Mouse (Mus musculus) forebrain, postnatal 0 days (tissue): ENCODE data around the gene Umad1. TPM values are rescaled to one million over a fixed set of nuclear protein-coding genes. Genes with fewer than 3 reads are reported as not detected.
"Not testable (repeated sequence)": the region's sequence is repeated elsewhere in the genome, so short reads cannot be mapped to it uniquely, and the experiment has no call there.

Experiments
- ATAC-seq: fragments of 200-750 bp; cut with Nextera tagmentation; 2 replicates; pipeline ENCODE4 v1.8.0; 2017; ENCODE audit warnings: mild to moderate bottlenecking, moderate library complexity
- DNase-seq: peaks from one replicate; pipeline ENCODE4 v3.0.0-alpha.2; 2015
- H3K27ac ChIP-seq: fragments of 300-500 bp; sonication (generic); 2 replicates; pipeline ENCODE4 v1.5.1; 2014; ENCODE audit warnings: low read depth, mild to moderate bottlenecking, antibody characterized with exemption, low read length, moderate library complexity, mixed read lengths
- H3K27me3 ChIP-seq: fragments of 300-500 bp; sonication (generic); 2 replicates; pipeline ENCODE4 v1.6.1; 2014; ENCODE audit warnings: mild to moderate bottlenecking, low read length, mixed read lengths; ENCODE audit not compliant: insufficient read depth
- H3K36me3 ChIP-seq: fragments of 300-500 bp; sonication (generic); 2 replicates; pipeline ENCODE4 v1.6.1; 2014; ENCODE audit warnings: mild to moderate bottlenecking, moderate library complexity; ENCODE audit not compliant: insufficient read depth
- H3K4me1 ChIP-seq: fragments of 300-500 bp; sonication (generic); 2 replicates; pipeline ENCODE4 v1.6.1; 2014; ENCODE audit warnings: antibody characterized with exemption; ENCODE audit not compliant: insufficient read depth
- H3K4me2 ChIP-seq: fragments of 300-500 bp; sonication (generic); 2 replicates; pipeline ENCODE4 v1.6.1; 2014; ENCODE audit warnings: low read depth, mild to moderate bottlenecking, moderate library complexity
- H3K4me3 ChIP-seq: fragments of 300-500 bp; sonication (generic); 2 replicates; pipeline ENCODE4 v1.5.1; 2014; ENCODE audit warnings: low read depth, low read length, mixed read lengths
- H3K9ac ChIP-seq: fragments of 300-500 bp; sonication (generic); 2 replicates; pipeline ENCODE4 v1.6.1; 2014; ENCODE audit warnings: mild to moderate bottlenecking
- H3K9me3 ChIP-seq: fragments of 300-500 bp; sonication (generic); 2 replicates; pipeline ENCODE4 v1.6.1; 2016; ENCODE audit warnings: low read length
- CTCF ChIP-seq: sonication (generic); IDR thresholded peaks from 2 replicates; pipeline ENCODE4 v1.5.1; 2016; ENCODE audit warnings: antibody characterized with exemption, control low read depth, low read depth
- WGBS: fragments of 180-500 bp; shearing (Covaris S2); extraction: QIAGEN DNeasy Blood & Tissue Kit; methylation state at CpG from one replicate; pipeline ENCODE4 v1.1.7; 2014; 5-methylcytosine and 5-hydroxymethylcytosine counted together
- polyA plus RNA-seq: library from polyadenylated mRNA; unstranded; fragments of >200 nt; fragmentation: Nextera tagmentation; extraction: Ambion mirVana; gene quantifications from 2 replicates; pipeline ENCODE4 v1.2.1, GENCODE M21; 2015
- total RNA-seq: library from RNA; depleted of rRNA; stranded (reverse); fragments of >200 nt; gene quantifications from 2 replicates; pipeline ENCODE4 v1.2.3, GENCODE M21; 2014

The Umad1 gene
- total and polyA plus RNA-seq, 2 experiments from 2014 or later, result 24.4 to 50.5 TPM

DNA sequence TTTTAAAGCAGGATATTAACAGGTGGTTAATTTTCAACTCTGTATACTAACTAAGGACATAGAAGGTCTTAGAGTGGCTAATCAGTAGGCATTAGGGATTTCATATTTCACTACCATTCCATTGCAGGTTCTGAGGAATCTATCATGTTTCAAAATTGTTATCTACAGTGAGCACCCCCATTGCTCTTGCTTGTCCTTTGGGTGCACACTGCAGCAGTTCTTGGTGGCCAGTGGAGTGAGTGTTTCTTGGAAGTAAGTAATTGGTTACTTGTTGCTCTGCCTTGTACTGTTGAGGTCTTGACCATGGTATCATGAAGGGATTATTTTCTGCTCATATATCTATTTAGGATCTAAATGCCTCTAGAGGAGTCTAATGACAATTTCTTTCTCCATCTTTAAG is 57.1 kb downstream of the Umad1 start:
- H3K27me3 ChIP-seq, result no peaks in the 10 kb centered on the region
- no peak overlapping the region for H3K9ac ChIP-seq
- TF ChIP-seq CTCF, result no peak
- H3K36me3 ChIP-seq, result no peaks in the 10 kb centered on the region
- no peaks in the 10 kb centered on the region for H3K4me1 ChIP-seq
- no peak overlapping the region for H3K4me3 ChIP-seq
- no peak overlapping the region for H3K4me2 ChIP-seq
- DNase-seq, result no peak
- no peak overlapping the region for H3K27ac ChIP-seq
- ATAC-seq, result no peak
- H3K9me3 ChIP-seq, result no peaks in the 10 kb centered on the region

DNA sequence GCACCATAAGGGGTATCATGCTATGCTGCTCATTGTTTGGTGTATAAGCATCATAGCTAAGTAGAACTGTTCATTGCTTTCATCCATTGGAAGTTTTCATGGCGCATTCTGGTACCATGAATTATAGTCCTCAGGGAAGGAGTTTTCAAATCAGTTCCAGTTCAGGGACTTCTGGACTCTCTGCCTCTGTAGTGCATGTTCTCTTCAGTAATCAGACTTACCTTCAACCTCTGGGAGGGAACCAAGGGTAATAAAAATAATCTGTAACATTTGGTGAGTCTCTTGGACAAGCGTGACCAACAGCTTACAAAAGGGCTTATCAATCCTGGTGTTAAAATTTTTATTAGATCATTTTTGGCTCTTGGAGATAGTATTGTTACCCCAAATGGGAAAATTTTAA is 60.5 kb downstream of the Umad1 start:
- H3K4me1 ChIP-seq, result no peaks in the 10 kb centered on the region
- ATAC-seq, result no peak
- no peak overlapping the region for H3K4me2 ChIP-seq
- 99% methylated on average over 2 of the region's 2 CpGs for WGBS
- DNase-seq, result no peak
- no peaks in the 10 kb centered on the region for H3K9me3 ChIP-seq
- no peak for TF ChIP-seq CTCF
- no peak overlapping the region for H3K9ac ChIP-seq
- no peaks in the 10 kb centered on the region for H3K27me3 ChIP-seq
- H3K4me3 ChIP-seq, result no peak overlapping the region
- H3K27ac ChIP-seq, result no peak overlapping the region
- H3K36me3 ChIP-seq, result no peaks in the 10 kb centered on the region

DNA sequence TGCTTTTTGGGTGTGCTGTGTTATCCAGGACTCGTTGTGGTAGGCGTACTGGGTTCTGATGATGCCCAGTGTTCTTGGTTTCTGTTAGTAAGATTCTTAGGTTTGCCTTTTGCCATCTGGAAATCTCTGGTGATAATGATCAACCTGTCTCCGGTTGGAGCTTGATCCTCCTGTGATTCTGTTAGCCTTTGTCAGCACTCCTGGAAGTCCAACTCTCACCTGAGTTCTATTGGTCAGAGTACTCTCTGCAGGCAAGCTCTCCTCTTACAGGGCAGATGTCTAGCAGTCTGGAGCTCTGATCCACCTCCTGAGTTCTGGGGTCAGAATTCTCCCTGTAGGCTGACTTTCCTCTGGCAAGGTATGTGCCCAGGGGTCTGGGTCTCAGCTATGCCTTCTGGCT is 72.4 kb downstream of the Umad1 start:
- not testable (repeated sequence) for DNase-seq, H3K4me3 ChIP-seq, H3K9ac ChIP-seq, ATAC-seq, H3K36me3 ChIP-seq, H3K27me3 ChIP-seq, H3K9me3 ChIP-seq, H3K4me2 ChIP-seq, H3K27ac ChIP-seq, H3K4me1 ChIP-seq
- 94% methylated on average over 3 of the region's 3 CpGs for WGBS

DNA sequence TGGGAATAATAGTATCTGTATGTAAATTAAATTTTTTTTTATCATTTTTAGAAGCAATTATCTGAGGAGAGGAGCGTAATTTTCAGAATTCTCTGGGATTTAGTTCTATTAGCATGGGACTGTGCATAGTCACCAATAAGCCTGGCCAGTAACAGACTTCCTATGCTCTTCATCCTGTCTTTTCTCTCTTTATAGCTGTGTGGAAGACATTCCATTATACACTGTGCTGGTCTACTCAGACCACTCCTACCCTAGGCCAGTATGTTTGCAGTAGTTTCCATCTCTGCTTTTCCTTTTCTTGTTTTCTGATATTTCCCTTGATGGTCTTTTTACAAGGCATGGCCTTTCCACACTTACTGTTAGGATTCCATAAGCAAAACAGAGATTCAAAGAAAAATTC is 74.3 kb downstream of the Umad1 start:
- ATAC-seq, result no peak
- no peaks in the 10 kb centered on the region for H3K4me1 ChIP-seq

DNA sequence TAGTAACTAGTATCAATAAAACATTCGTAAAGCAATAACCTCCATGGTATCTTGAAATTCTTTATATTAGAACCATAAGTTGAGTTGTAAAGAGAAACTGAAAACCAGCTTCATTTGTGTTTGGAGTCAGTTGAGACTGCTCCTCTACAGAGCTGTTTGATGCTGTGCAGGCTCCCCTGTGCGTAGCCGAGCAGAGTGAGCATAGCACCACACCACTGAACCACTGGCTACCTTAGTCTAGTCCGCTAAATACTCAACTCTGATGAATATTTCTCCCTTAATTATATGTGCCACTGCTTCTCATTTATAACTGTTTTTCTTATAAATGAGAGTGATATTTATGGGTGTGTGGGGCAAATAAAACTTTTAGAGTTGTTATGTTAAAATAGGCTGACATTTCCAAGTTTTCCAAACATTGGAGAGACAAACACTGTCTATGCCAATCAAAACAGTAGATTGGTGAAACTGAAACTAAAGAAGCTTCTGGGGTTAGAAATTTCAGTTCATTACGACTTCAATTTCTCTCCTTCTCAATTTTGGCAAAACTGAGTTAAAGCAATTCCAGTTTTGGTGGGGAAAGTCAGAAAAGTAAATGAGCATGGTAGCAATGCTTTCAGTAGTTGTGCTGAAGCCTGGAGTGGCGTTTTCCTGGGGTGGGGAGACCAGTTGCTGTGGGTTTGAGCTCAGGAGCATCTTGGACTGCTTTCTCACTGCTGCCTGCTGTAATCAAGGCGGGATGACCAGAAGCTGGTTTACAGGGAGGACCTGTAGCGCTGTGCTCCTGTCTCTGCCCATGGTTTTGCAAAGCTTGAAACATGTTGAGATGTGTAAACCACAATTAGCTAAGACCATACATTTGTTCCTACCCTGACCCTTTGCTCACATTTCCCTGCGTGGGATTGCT is 77.7 kb downstream of the Umad1 start:
- H3K27me3 ChIP-seq, result no peaks in the 10 kb centered on the region

More for the DNA sequence above, 74.3 kb downstream of the Umad1 start:
- no peak overlapping the region for H3K4me2 ChIP-seq
- no peaks in the 10 kb centered on the region for H3K36me3 ChIP-seq
- 100% methylated on average over 1 of the region's 1 CpGs for WGBS
- no peak overlapping the region for H3K27ac ChIP-seq
- no peaks in the 10 kb centered on the region for H3K9me3 ChIP-seq
- H3K9ac ChIP-seq, result no peak overlapping the region
- no peaks in the 10 kb centered on the region for H3K27me3 ChIP-seq
- DNase-seq, result no peak
- no peak for TF ChIP-seq CTCF
- no peak overlapping the region for H3K4me3 ChIP-seq

DNA sequence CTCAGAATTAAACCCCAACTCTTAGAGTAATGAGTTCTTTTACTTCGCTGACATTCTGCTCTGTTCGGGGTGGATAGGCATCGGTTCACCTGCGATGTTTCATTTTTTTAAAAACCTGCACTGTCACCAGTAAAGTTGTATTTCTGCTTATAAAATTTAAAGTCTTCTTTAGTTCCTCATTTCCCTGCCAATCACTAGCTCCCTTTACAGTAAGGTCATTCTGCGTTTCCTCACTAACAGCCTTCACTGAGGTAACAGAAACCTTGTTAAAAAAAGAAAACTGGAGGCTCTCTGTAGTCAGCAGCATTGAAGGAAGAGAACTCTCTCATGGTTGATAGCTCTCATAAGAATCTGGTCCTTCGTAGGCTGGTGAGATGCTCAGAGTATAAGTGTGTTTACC is 80.4 kb downstream of the Umad1 start:
- no peaks in the 10 kb centered on the region for H3K27me3 ChIP-seq
- H3K4me3 ChIP-seq, result no peak overlapping the region
- no peak overlapping the region for H3K9ac ChIP-seq
- no peaks in the 10 kb centered on the region for H3K4me1 ChIP-seq
- H3K27ac ChIP-seq, result no peak overlapping the region
- ATAC-seq (no peak), DNase-seq (no peak)
- 90% methylated on average over 6 of the region's 6 CpGs for WGBS
- no peaks in the 10 kb centered on the region for H3K36me3 ChIP-seq
- no peak for TF ChIP-seq CTCF
- no peaks in the 10 kb centered on the region for H3K9me3 ChIP-seq
- no peak overlapping the region for H3K4me2 ChIP-seq

More for the DNA sequence above, 77.7 kb downstream of the Umad1 start:
- no peak for ATAC-seq
- no peak overlapping the region for H3K4me3 ChIP-seq
- DNase-seq, result no peak
- no peak overlapping the region for H3K9ac ChIP-seq
- H3K4me2 ChIP-seq, result no peak overlapping the region
- no peak for TF ChIP-seq CTCF
- H3K36me3 ChIP-seq, result no peaks in the 10 kb centered on the region
- WGBS, result 85% methylated on average over 9 of the region's 9 CpGs
- no peaks in the 10 kb centered on the region for H3K9me3 ChIP-seq
- no peaks in the 10 kb centered on the region for H3K4me1 ChIP-seq
- no peak overlapping the region for H3K27ac ChIP-seq

DNA sequence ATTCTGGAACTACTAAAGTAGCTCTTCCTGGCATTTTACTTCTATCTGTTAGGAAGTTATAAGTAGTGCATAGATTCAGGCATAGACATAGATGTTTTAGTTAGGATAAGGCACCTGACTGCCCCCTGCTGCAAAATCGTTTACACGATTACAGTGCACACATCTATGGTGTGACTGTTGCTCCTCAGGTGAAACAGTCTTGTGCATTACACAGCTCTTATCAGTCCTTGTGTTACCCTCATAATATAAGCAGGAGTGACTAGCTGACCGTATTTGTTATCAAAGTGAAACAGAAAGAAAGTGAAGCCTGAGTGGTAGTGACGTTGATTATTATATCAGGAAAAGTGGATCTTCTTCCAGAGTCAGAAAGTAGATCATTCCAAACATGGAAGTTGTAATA is 84.2 kb downstream of the Umad1 start:
- no peaks in the 10 kb centered on the region for H3K27me3 ChIP-seq
- H3K4me3 ChIP-seq, result no peak overlapping the region
- H3K9ac ChIP-seq, result no peak overlapping the region
- no peaks in the 10 kb centered on the region for H3K9me3 ChIP-seq
- WGBS, result 97% methylated on average over 4 of the region's 4 CpGs
- H3K4me2 ChIP-seq, result no peak overlapping the region
- TF ChIP-seq CTCF, result no peak
- H3K27ac ChIP-seq, result no peak overlapping the region
- ATAC-seq (no peak), DNase-seq (no peak)
- H3K36me3 ChIP-seq, result no peaks in the 10 kb centered on the region
- no peaks in the 10 kb centered on the region for H3K4me1 ChIP-seq
